Mouse (Mus musculus) lung, postnatal 0 days (tissue): ENCODE results near the gene Sypl.

Source experiments
- CTCF ChIP-seq: IDR thresholded peaks from 2 replicates; pipeline ENCODE4 v1.5.1; 2016; ENCODE audit warnings: antibody characterized with exemption, mild to moderate bottlenecking
- EP300 ChIP-seq: IDR thresholded peaks from 2 replicates; pipeline ENCODE4 v1.6.1; 2016; ENCODE audit warnings: antibody characterized with exemption, mild to moderate bottlenecking, control low read depth

- TF ChIP-seq CTCF, result no peak
- no peak for TF ChIP-seq EP300
Observed at GRCm38 (mm10) chr12:33014050-33014796, 60.5 kb downstream of the Sypl start.
